Mouse (Mus musculus) lung, embryonic 14.5 days (tissue): ENCODE measurements around the gene Gm21994. TPM values are rescaled to one million over a fixed set of nuclear protein-coding genes. Genes with fewer than 3 reads are reported as not detected.
"Not testable (repeated sequence)": the region's sequence is repeated elsewhere in the genome, so short reads cannot be mapped to it uniquely, and the experiment has no call there.

Experiments
- ATAC-seq: fragments of 200-750 bp; cut with Nextera tagmentation; 2 replicates; pipeline ENCODE4 v1.8.0; 2017; ENCODE audit warnings: mild to moderate bottlenecking, moderate TSS enrichment, moderate library complexity; ENCODE audit not compliant: insufficient read depth
- DNase-seq: peaks from one replicate; pipeline ENCODE4 v3.0.0-alpha.2; 2015
- H3K27ac ChIP-seq: fragments of 300-500 bp; sonication (generic); 2 replicates; pipeline ENCODE4 v1.5.1; 2014; ENCODE audit warnings: low read depth, mild to moderate bottlenecking, moderate library complexity
- H3K27me3 ChIP-seq: fragments of 300-500 bp; sonication (generic); 2 replicates; pipeline ENCODE4 v1.6.1; 2014; ENCODE audit warnings: low read length, control low read depth; ENCODE audit not compliant: insufficient read depth
- H3K36me3 ChIP-seq: fragments of 300-500 bp; sonication (generic); 2 replicates; pipeline ENCODE4 v1.6.1; 2014; ENCODE audit warnings: control low read depth; ENCODE audit not compliant: insufficient read depth
- H3K4me1 ChIP-seq: fragments of 300-500 bp; sonication (generic); 2 replicates; pipeline ENCODE4 v1.6.1; 2014; ENCODE audit warnings: antibody characterized with exemption, control low read depth; ENCODE audit not compliant: insufficient read depth
- H3K4me2 ChIP-seq: fragments of 300-500 bp; sonication (generic); 2 replicates; pipeline ENCODE4 v1.6.1; 2014; ENCODE audit warnings: mild to moderate bottlenecking
- H3K4me3 ChIP-seq: fragments of 300-500 bp; sonication (generic); 2 replicates; pipeline ENCODE4 v1.5.1; 2014; ENCODE audit warnings: low read depth, low read length
- H3K9ac ChIP-seq: fragments of 300-500 bp; sonication (generic); 2 replicates; pipeline ENCODE4 v1.6.1; 2014
- H3K9me3 ChIP-seq: fragments of 300-500 bp; sonication (generic); 2 replicates; pipeline ENCODE4 v1.6.1; 2016; ENCODE audit warnings: low read depth, low read length, control low read depth
- CTCF ChIP-seq: IDR thresholded peaks from 2 replicates; pipeline ENCODE4 v1.5.1; 2016; ENCODE audit warnings: antibody characterized with exemption, low read depth
- WGBS: fragments of 180-500 bp; shearing (Covaris S2); extraction: QIAGEN DNeasy Blood & Tissue Kit; methylation state at CpG from one replicate; pipeline ENCODE4 v1.1.7; 2014; 5-methylcytosine and 5-hydroxymethylcytosine counted together
- polyA plus RNA-seq: library from polyadenylated mRNA; unstranded; fragments of >200 nt; fragmentation: Nextera tagmentation; extraction: Ambion mirVana; gene quantifications from 2 replicates; pipeline ENCODE4 v1.2.1, GENCODE M21; 2014

The Gm21994 gene
- polyA plus RNA-seq: 3.9 and 4.1 TPM in 2 replicates

GRCm38 (mm10) chr2:150255491-150255890, at the start of gene Gm21994:
Gm21994 (minus strand) TSS chr2:150255591.
- not testable (repeated sequence) for H3K4me3 ChIP-seq, H3K27ac ChIP-seq, ATAC-seq, DNase-seq, H3K4me1 ChIP-seq, H3K4me2 ChIP-seq, H3K36me3 ChIP-seq, H3K27me3 ChIP-seq, H3K9me3 ChIP-seq, H3K9ac ChIP-seq
- 50% methylated on average over 2 of the region's 2 CpGs for WGBS

- H3K9ac ChIP-seq: no peak overlapping the region
- H3K27ac ChIP-seq: no peak overlapping the region
- H3K4me1 ChIP-seq: no peaks in the 10 kb centered on the region
- no peaks in the 10 kb centered on the region for H3K27me3 ChIP-seq
- no peak overlapping the region for H3K4me2 ChIP-seq
- DNase-seq: no peak
- 33% methylated on average over 1 of the region's 1 CpGs for WGBS
- no peaks in the 10 kb centered on the region for H3K9me3 ChIP-seq
- TF ChIP-seq CTCF: no peak
- ATAC-seq: no peak
- no peak overlapping the region for H3K4me3 ChIP-seq
- H3K36me3 ChIP-seq: no peaks in the 10 kb centered on the region
These were observed 43.7 kb upstream of the Gm21994 start for GRCm38 (mm10) chr2:150299096-150299495.

GRCm38 (mm10) chr2:150293669-150294068, 38.3 kb upstream of the Gm21994 start:
- no peaks in the 10 kb centered on the region for H3K4me1 ChIP-seq
- H3K4me2 ChIP-seq: no peak overlapping the region
- no peaks in the 10 kb centered on the region for H3K9me3 ChIP-seq
- WGBS: 68% methylated on average over 6 of the region's 6 CpGs
- TF ChIP-seq CTCF: no peak
- H3K27ac ChIP-seq: no peak overlapping the region
- no peaks in the 10 kb centered on the region for H3K27me3 ChIP-seq
- no peaks in the 10 kb centered on the region for H3K36me3 ChIP-seq
- ATAC-seq (no peak), DNase-seq (no peak)
- no peak overlapping the region for H3K9ac ChIP-seq
- H3K4me3 ChIP-seq: no peak overlapping the region

GRCm38 (mm10) chr2:150257291-150257690, 1.9 kb upstream of the Gm21994 start, which contains the start of gene Gm14124:
Gm14124 (plus strand) TSS chr2:150257517.
- ATAC-seq, H3K4me1 ChIP-seq, H3K4me2 ChIP-seq, H3K9ac ChIP-seq, H3K4me3 ChIP-seq, DNase-seq, H3K27ac ChIP-seq, H3K27me3 ChIP-seq, H3K36me3 ChIP-seq, H3K9me3 ChIP-seq: not testable (repeated sequence)
- WGBS: 81% methylated on average over 4 of the region's 4 CpGs

GRCm38 (mm10) chr2:150256861-150257260, 1.5 kb upstream of the Gm21994 start:
- ATAC-seq, H3K36me3 ChIP-seq, H3K4me3 ChIP-seq, H3K9me3 ChIP-seq, H3K27me3 ChIP-seq, H3K9ac ChIP-seq, DNase-seq, H3K27ac ChIP-seq, H3K4me2 ChIP-seq, H3K4me1 ChIP-seq: not testable (repeated sequence)
- 61% methylated on average over 2 of the region's 2 CpGs for WGBS

GRCm38 (mm10) chr2:150243211-150243610, 12.2 kb downstream of the Gm21994 start:
- TF ChIP-seq CTCF: no peak
- Histone ChIP-seq H3K27me3 (no peaks in the 10 kb centered on the region), H3K4me2 (no peak overlapping the region), H3K9ac (no peak overlapping the region), H3K4me3 (no peak overlapping the region), H3K9me3 (peaks cover 17% of the 10 kb centered on the region; the same call in 1 of the 2 replicates), H3K36me3 (no peaks in the 10 kb centered on the region; the same call in 1 of the 2 replicates), H3K4me1 (no peaks in the 10 kb centered on the region), H3K27ac (no peak overlapping the region)
- DNase-seq (no peak), ATAC-seq (no peak)
- WGBS: 86% methylated on average over 2 of the region's 2 CpGs

GRCm38 (mm10) chr2:150223263-150223662, 32.1 kb downstream of the Gm21994 start:
- H3K27ac ChIP-seq, H3K36me3 ChIP-seq, DNase-seq, H3K9me3 ChIP-seq, H3K4me2 ChIP-seq, H3K4me1 ChIP-seq, H3K27me3 ChIP-seq, H3K4me3 ChIP-seq, ATAC-seq, H3K9ac ChIP-seq: not testable (repeated sequence)

- H3K4me1 ChIP-seq, DNase-seq, H3K36me3 ChIP-seq, H3K27me3 ChIP-seq, ATAC-seq, H3K9me3 ChIP-seq: not testable (repeated sequence)
- peak overlapping the region; percentile 50 for H3K4me2 ChIP-seq
- peak overlapping the region; percentile 37 for H3K4me3 ChIP-seq
- H3K9ac ChIP-seq: peak overlapping the region; percentile 54
- H3K27ac ChIP-seq: 0 out of 2 replicates have a peak overlapping the region, but pooled peaks have one; percentile 36
- 7% methylated on average over 3 of the region's 4 CpGs for WGBS
These were observed 37.0 kb downstream of the Gm21994 start for GRCm38 (mm10) chr2:150218363-150218725.

- peak; percentile 100 for ATAC-seq
- not testable (repeated sequence) for H3K4me1 ChIP-seq, H3K9me3 ChIP-seq, H3K36me3 ChIP-seq, H3K27me3 ChIP-seq
- Histone ChIP-seq H3K9ac (peak within 1 kb of the TSS; percentile 54), H3K27ac (0 out of 2 replicates have a peak within 1 kb of the TSS, but pooled peaks have one; percentile 36), H3K4me3 (peak within 1 kb of the TSS; percentile 37), H3K4me2 (peak within 1 kb of the TSS; percentile 50)
- DNase-seq: peak; percentile 78
- under 1% methylated on average over 15 of the region's 15 CpGs for WGBS
These were observed 37.6 kb downstream of the Gm21994 start, which contains the start of gene Zfp937 for GRCm38 (mm10) chr2:150217600-150218362. Zfp937 (plus strand) TSS chr2:150218073.
